Mouse (Mus musculus) gastrocnemius, adult 8-10 months (tissue): ENCODE data around the gene Gm10436. TPM values are rescaled to one million over a fixed set of nuclear protein-coding genes. Genes with fewer than 3 reads are reported as not detected.
A peak's percentile ranks its signal among the peaks of the same experiment; 100 is the strongest.
"Not testable (repeated sequence)": the region's sequence is repeated elsewhere in the genome, so short reads cannot be mapped to it uniquely, and the experiment has no call there.

Experiments
- DNase-seq, 2 experiments: peaks; one replicate each; pipeline ENCODE4 v3.0.0; 2022; ENCODE audit warnings: low spot score in 2 of 2
- total RNA-seq, 4 experiments: library from RNA; stranded (reverse); gene quantifications; 2 replicates each; pipeline ENCODE4 v1.2.4; 2022

Gm10436 gene
- not detected for total RNA-seq

DNA sequence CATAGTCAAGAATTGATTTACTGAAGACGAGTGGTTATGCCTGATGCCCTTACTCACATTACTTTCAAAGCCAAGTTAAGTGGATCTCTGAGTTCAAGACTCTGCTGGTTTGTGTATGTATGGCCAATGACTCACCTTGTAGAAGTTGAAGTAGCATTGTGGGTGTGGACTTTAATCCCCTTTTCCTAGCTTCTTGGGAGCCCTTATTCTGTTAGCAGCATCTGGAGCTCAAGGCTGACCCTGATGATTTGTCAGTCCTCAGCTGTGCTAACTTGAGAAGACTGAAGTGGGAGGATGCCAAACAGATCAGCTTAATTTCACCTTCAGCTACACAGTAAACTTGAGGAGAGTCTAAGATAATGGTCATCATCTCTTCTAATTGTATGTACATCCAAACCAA lies at the start of gene Gm10436:
Gene Gm10436, minus strand, starts transcription at position 101 of the 400 bp plus-strand sequence.
- DNase-seq, result not testable (repeated sequence)

DNA sequence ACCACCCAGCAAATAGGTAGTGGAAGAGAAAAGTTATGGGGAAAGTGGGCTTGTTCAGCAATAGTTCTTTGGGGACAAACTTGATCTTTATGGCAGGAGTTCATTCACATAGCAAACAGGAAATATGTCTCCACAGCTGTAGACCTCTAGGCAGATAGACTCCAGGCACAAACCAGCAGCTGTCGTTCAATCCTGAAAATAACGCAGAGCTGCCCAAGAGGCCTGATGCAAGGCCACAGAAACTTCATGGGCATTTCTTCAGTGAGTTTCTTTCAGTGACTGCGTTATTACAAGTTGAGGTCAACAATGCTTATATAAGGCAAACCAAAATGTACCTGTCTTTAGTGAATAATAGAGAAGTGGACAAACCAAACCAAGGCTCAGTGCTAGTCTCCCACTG lies 37.5 kb upstream of the Gm10436 start:
- no peak for DNase-seq

DNA sequence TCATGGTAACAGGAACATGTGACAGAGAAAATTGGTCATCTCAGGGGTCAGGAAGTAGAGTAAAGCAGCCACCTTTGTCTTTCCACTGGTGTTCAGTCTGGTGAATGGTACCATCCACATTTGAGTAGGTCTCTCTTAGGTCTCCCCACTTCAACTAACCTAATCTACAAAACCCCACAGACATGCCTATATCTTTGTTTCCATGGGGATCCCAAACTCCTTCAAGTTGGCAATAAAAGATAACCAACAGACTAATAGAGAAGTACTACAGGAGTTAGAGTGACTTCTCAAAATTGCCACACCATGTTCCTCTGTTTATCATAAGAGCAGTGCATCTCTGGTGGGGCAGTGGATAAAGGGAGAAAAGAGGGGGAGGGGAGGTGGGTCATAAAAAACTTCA lies 36.2 kb upstream of the Gm10436 start:
- not testable (repeated sequence) for DNase-seq

DNA sequence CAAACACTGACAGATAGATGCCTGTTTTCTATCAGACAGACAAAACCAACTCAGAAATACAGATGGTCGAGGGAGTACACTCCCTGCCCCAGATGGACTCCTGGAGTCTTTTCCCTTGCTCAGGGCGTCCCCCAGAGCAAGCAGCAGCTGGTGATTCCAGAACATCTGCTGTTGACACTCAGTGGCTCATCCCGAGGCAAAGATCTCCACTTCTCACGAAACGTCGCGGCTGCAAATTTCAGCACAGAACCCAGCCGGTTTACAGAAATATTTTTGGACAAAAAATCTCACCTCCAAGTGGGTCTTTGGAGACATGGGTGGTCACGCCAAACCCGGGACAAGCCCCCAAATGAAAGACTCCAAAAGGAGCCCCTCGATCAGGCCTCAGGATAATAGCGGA lies 32.7 kb upstream of the Gm10436 start:
- peak in 1 of 2 experiments; percentile 2 for DNase-seq

DNA sequence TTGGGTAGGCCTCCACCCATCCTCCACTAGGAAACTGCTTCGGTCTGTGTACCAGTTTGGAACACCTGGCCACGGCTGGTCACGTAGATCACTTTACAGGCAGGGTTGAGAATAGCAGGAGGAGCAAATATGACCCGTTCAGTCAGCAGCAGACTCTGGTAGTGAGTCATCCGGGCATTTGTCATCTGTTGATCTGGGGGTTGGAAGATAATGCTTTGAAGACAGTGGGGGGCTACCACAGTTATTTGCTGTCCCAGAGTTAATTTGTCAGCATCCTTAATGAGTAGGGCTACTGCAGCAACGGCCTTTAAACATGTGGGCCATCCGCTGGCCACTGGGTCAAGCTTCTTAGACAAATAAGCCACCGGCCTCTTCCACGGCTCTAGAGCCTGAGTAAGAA lies 29.6 kb upstream of the Gm10436 start:
- not testable (repeated sequence) for DNase-seq

DNA sequence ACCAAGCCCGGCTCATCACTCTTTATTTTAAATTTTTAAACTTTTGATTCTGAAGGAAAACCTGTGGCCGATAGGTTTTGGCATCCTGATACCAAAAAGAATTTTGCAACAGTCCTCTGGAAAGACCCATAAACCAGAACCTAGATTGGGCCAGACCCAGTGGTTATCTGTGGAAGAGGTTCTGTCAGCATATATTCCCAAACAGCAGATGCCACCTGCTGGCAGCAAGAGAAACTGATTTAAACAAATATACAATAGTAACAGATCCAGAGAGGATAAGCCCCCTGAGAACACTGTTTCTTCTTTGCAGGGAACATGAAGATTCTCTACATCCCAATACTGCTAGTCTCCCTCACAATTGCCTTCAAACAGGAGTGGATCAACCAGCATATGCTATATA lies 20.9 kb upstream of the Gm10436 start:
- no peak for DNase-seq

Other genes with a start within 250 kb of the Gm10436 start
- not detected for gene Gm2042, start 228.0 kb downstream of the Gm10436 start, total RNA-seq
- gene Gm2075, start 170.3 kb downstream of the Gm10436 start, total RNA-seq, result not detected
- not detected for gene Gm6803, start 163.3 kb downstream of the Gm10436 start, total RNA-seq
- gene Gm2056, start 155.1 kb downstream of the Gm10436 start, total RNA-seq, result not detected
- not detected for gene Gm16368, start 98.4 kb downstream of the Gm10436 start, total RNA-seq
- gene Gm8332, start 68.0 kb upstream of the Gm10436 start, total RNA-seq, result not detected
- not detected for gene Gm5662, start 92.4 kb upstream of the Gm10436 start, total RNA-seq
- not detected for gene Gm5039, start 141.9 kb upstream of the Gm10436 start, total RNA-seq
- gene Adck1, start 178.4 kb upstream of the Gm10436 start, total RNA-seq, result 10 to 100 TPM; 14.5 to 18.0 (median 15.9) TPM